Mouse (Mus musculus) embryo, embryonic 11 days (tissue): ENCODE measurements around the gene Ina.
"Not testable (repeated sequence)": the region's sequence is repeated elsewhere in the genome, so short reads cannot be mapped to it uniquely, and the experiment has no call there.

Experiments
- DNase-seq: peaks from one replicate; pipeline ENCODE4 v3.0.0-alpha.2; 2015

The Ina gene

DNA sequence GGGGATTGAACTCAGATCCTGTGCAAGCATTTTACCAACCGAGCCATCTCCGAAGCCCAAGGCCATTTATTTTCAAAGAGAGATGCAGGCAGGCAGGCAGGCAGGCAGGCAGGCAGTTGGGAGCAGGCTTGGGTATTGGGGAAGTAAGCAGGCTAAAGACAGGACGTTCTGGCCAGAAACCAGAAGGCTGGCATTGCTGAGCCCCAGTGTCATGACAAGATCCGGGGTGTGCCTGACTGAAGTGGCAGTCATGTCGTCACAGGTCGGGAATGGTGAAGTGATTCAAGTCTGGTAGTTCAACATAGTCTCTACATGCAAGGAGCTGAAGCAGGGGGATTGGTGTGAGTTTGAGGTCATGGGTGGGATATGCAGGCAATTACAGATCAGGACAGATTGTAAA lies 26.9 kb upstream of the Ina start:
- no peak for DNase-seq

DNA sequence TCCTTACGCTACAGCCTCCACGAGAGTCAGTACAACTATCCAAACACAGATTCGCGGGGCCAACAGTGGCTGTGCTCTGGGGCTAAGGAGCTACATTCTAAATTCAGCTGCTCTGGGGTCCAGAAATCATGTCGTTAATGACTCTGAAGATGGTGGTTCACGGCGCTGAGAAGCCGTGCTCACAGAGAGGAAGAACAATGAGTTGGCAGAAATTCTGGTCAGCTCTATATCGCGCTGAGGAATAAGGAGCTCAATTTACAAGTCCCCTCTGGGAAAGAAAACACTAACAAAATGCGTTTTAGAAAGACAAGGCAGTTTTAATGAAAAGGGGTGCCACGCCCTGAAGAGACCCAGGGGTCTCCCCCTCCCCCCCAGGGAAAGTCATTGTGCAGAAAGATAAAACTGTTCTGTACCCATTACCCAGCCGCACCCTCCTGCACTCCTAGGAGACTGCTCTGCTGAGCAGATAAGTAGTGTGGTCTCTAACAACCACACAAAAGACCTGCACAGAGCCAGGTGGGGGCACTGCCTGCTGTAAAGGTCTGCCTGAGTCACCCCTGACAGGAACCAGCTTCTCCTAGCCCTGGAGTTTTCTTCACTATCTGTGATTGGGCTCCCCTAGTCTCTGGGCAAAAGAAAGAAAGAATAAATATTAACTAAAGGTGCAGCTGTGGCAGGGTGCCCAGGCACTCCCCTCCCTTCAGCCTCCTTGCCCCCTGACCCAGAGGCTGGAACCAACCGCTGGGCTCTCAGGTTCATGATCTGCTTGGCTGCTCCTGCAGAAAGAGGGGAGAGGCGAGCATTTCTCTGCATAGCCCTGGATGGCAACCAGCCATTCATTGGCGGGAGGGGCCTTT lies 26.0 kb upstream of the Ina start:
- peak; percentile 16 for DNase-seq

DNA sequence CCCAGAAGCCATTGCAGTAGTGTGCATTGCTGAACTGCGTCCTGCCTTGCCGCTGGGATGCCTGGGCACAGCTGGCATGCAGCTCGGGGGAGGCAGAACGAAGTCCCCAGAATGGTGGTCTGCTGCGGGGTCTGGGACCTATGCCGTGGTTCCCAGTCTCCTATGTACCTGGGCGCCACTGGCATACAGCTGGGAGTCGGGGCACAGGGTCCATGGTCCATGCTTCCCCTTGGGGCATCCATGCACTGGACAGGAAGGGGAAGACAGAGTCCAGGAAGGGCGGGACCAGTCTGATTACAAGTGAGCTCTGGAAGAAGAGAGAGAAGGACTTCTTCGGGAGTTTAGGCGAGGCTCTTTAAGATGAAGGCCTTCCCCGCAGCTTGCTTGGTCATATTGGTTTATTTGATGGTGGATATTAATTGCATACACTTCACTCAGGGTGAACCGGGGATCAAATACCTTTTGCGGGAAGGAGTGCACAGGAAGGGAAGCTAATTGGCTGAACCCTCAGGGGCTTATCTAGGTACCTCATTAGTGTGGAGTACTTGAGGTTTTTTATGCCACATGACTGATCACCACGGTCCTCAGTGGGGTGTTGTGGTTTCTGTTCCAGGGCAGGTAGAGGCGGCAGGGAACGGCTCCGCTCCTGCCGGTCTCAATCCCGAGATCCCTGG lies 24.9 kb upstream of the Ina start:
- DNase-seq: no peak

DNA sequence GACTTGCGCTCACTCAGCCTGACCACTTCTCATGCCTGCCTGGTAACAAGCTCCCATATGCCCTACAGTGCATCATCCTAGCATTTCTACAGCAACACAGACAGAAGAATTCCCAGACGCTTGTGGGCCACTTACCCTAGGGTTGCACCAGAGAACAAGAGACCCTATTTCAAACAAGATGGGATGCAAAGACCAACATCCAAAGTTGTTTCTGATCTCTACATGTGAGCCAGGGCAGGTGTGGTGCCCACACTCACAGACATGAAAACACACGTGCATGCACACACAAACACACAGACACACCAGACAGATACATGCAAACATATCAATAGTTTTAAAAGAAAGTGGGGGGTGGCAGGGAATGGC lies 24.4 kb upstream of the Ina start:
- DNase-seq: no peak

DNA sequence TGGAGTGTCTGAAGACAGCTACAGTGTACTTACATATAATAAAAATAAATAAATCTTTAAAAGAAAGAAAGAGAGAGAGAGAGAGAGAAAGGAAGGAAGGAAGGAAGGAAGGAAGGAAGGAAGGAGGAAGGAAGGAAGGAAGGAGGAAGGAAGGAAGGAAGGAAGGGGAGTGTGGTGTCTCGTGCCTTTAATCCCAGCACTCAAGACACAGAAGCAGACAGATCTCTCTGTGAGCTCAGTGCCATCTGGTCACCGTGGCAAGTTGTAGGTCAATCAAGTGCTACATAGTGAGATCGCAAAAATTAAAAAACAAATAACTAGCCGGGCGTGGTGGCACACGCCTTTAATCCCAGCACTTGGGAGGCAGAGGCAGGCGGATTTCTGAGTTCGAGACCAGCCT lies 23.9 kb upstream of the Ina start:
- DNase-seq: not testable (repeated sequence)

DNA sequence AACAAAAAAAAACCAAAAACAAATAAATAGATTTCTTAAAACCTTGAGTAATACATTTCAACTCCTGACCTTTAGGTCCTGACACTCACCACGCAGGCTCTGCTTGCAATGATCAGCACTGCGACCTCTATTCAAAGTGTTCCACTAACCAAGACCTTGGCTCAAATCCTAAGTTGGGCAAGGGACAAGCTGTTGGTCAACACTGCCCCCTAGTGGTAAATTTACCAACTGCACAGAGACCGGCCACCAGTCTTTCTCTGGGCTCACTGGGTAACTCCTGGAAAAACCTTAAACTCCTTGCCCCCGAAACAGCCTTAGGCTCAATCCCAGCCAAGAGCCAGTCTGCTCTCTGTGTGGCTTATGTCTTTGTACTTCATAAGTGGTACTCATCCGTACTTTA lies 23.4 kb upstream of the Ina start:
- DNase-seq: peak; percentile 83

DNA sequence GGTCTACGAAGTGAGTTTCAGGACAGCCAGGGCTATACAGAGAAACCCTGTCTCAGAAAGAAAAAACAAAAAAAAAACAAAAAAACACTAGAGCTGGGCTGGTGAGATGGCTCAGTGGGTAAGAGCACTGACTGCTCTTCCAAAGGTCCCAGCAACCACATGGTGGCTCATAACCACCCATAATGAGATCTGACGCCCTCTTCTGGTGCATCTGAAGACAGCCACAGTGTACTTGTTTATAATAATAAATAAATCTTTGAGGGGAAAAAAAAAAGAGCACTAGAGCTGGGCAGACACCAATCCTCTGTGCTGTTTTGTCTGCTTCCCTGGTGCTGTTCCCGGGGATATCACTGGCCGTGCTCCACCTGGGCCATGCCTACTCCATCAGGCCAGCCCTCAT lies 22.2 kb upstream of the Ina start:
- DNase-seq: not testable (repeated sequence)

DNA sequence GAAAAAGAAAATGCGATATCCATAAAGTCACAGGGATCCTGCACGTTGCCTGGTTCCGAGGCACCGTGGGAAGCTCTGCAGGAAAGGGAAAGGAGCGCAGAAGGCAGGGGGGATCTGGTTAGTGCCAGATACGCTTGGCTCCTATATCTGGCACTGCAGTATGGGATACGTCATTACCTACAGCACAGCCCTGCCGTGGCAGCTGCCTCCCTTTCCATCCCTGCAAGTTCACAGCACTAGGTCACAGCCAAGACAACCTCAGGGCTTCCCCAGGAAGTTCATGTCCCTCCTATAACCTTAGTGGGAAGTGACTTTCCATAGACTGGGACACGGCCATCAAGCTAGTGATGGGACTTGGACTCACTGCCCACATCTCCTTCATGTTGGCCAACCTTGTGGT lies 18.4 kb upstream of the Ina start:
- DNase-seq: no peak

DNA sequence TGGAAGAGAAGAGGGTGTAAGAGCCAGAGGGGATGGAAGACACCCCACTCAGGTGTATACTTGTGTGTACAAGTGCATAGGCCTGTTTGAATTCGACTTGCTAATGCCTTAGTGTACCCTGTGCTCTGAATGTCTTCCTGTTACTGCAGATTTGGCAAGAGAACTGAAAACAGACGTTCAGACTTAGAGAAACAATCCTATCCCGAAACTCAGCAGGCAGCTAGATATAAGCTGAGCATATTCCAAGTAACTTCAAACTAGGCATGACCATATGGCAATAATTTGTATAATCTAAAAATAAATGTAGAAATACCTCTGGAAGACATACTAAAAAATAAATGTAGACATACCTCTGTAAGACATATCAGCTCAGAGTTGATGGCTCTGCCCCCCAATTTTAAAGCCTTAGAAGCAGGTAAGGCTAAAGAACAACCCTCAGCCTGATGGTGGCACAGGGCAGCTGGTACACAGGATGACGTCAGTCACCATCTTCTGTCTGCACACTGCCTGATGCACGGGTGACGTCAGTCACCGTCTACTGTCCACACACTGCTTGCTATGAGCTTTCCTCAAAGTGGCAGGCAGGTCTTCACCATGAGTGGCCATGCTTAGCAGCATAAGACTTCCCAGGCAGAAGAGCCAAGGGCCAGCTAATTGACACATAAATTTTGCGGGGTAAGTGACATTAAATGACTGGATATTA lies 16.2 kb upstream of the Ina start:
- DNase-seq: no peak

DNA sequence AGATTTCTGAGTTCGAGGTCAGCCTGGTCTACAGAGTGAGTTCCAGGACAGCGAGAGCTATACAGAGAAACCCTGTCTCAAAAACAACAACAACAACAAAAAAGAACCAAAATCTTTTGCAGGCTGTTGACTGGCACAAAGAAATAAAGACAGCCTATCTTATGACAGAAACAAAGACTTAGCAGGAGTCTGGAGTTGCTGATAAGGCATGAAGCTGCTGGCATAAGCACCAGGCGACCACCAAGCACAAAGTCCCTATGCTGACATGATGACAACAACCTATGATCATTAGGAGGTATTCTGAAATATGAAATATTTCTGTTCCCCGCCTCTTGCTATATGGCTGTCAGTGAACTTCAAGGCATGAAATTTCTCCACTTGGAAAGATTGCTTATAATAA lies 15.5 kb upstream of the Ina start:
- DNase-seq: no peak

DNA sequence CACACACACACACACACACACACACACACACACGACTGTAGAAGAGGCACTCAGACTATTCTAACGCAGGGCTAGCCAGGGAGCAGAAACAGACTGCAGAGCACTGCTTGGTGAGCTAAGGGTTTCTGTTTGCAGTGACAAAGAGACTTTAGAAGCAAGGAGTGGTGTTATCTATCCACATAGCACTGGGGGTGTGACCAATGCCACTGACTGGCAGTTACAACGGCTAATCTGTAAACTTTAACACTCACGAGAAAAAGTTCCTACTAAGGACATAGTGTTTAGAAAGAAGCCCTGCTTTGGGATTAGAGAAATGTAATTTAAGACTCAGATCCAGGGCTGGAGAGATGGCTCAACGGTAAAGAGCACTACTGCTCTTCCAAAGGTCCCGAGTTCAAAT lies 14.7 kb upstream of the Ina start:
- DNase-seq: no peak

DNA sequence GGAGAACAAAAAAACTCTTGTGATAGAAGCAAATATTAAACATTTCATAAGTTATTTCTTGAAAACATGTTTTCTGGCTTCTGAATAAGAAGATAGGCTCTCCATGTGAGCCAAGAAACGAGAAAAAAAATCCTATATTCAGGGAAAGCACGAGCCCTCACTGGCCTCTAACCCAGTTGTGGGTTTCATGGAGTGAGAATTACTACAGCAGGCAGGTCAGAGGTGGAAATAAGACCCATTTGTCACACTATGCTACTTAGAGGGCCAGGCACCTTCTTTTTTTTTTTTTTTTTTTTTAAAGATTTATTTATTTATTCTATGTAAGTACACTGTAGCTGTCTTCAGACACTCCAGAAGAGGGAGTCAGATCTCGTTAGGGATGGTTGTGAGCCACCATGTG lies 14.1 kb upstream of the Ina start:
- not testable (repeated sequence) for DNase-seq

DNA sequence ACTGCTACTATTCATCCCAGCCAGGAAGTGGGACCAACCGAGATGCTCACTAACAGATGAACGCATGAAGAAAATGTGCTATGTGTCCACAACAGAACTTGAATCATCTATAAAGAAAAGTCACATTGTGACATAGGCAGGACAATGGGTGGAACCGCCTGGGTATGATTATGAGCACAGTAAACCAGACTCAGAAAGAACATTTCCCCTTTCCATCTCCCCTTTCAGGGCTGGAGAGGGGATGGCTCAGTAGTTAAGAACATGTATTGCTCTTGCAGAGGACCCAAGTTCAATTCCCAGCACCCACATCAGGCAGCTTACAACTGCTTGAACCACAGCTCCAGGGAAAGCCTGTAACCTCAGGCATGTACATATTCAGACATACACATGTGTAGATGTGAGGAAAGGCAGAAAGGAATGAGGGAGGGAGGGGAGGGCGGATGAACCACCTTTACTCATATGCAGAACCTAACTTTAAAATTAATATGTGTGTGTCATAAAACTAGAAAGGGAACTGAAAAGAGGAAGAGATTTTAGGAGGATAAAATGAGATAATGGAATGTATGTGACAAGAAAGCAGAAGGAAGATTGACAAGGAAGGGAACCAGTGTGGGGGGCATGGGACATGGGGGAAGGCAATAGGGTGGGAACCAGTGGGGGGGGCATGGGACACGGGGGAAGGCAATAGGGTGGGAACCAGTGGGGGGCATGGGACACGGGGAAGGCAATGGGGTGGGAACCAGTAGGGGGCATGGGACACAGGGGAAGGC lies 10.6 kb upstream of the Ina start:
- DNase-seq: no peak

DNA sequence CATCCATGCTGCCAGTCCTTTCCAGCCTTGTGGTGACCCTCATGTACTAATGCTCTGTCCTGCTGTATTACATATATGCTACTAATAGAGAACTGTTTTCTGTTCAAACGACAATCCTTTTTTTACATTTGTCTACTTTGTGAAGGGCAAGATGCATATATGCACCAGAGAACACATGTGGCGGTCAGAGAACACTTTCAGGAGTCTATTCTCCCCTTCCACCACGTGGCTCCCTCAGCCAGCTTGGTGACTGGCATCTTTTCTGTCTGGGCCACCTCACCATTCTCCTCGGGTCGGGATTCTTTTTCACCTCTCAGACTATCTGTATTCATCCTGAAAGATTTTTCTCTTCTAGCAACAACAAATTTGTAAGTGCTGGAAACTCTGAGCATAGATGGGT lies 8.6 kb upstream of the Ina start:
- DNase-seq: no peak

DNA sequence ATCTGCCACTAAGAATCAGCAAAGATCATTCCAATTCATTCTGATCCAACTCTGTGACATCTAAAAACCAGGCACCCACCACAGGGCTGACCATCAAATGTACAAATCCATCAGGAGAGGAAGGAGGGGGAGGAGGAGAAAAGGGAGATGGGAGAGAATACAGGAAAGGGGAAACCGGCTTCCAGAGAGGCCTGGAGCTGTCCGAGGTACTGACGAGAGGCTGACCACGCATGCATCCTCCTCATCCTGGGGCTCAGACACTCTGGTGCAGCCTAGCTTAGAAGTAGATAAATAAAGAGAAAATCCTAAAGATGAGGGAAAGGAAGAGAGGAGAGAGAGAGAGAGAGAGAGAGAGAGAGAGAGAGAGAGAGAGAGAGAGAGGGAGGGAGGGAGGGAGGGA lies 8.2 kb upstream of the Ina start:
- DNase-seq: peak; percentile 77

DNA sequence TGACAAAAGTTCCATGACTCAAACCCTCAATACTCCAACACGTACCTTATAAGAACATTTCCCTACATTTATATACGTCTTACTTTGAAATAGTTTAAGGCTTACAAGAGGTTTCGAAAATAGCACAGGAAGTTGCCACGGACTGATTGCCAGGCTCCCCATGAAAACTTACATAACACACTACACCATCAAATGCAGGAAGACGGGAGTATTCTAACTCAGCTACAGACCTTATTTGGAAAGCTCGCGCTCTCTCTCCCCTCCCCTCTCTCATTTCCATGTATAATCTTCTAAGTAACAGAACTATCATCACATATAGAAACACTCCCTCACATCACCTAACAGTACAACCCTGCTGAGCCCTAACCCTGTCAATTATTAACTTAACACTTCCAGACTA lies 5.1 kb upstream of the Ina start:
- DNase-seq: no peak

DNA sequence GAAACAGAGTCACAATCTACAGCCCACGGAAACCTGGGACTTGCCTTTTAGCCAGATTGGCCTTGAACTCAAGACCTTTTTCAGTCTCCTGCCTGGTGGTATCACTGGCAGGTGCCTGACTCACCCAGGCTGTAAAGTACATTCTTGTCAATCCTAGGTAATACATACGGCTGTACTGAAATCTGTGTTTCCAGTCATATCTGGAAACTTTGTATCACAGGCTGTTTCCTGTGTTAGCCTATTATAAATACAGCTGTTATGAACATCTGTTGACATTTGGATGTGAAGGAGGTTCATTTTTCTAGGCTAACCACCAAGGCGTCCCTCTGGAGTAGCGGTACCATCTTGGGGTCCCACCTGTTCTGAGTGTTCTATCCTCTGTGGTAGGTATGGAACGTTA lies 4.6 kb upstream of the Ina start:
- DNase-seq: no peak

DNA sequence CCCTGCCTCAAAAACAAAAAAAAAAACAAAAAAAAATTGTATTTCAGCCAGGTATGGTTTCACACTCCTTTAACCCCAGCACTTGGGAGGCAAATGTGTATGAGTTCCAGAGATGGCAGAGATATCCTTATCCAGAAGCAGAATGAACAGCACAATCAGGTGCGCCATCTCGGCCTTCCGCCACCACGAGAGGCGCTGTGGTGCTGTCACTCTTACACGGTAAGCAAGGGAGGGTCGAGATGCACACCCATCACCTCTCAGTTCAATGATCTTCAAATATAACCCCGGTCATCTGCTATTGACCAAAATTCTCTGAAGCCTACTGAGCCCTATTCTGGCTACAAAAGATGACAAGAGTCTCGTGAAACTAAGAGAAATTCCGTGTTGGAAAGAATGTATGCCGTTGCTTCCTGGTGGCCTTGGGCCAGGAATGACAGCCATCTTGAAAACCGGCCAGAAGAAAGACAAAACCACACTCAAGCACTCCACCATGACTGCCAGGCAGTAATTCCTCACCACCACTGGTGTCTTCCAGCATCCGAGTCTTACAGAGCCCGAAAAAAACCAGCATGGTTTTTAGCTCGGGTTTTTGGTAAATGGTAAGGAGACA lies 1.9 kb upstream of the Ina start:
- no peak for DNase-seq

DNA sequence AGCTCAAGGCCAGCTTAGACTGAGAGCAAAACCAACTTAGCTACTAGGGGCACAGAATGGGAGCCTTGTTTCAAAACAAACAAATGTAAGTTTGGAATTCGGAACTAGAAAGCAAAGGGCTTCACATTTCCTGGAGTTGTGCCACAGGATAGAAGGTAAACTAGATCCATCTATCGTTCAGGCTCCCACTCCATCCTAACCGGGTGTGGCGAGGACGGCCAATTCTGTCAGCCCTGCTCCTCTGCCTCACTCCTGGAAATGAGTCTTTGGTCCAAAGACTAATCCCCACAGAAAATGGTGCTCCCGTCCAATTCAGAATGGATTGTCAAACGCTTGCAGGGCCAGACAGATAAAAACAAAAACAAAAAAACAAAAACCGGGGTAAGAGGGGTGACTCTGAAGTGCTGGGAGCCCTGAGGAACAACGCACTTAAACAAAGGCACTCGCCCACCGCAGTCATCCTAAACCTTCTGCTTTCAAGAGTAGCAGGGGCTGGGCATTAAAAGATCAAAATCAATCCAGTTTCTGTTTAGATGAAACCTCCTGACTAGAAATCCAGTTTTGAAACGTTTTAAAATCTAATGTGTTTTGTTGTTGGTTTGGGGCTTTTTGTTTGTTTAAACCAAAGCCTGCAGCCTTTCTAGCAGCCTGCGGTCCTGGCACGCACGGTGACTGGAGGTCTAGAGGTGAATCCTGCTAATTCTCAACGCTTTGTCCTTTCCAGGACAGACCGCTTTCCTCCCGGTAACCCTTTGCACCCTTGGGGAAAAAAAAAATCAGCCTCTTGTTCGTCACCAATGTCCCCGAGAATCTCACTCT lies 949 bp upstream of the Ina start:
- no peak for DNase-seq

DNA sequence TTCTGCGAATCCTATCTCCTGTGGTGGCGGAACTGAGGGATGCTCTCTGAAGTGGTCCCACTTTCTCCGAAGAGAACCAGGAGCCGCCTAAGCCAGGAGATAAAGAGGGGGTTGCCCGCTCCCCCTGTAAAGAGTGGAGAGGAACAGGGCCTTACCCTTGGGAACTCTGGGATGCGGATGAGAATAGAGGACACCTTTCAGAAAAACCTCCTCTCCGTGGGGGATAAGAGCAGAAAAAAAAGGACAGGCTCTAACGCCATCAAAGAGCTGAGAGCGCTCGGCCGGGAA lies 395 bp upstream of the Ina start:
- no peak for DNase-seq

DNA sequence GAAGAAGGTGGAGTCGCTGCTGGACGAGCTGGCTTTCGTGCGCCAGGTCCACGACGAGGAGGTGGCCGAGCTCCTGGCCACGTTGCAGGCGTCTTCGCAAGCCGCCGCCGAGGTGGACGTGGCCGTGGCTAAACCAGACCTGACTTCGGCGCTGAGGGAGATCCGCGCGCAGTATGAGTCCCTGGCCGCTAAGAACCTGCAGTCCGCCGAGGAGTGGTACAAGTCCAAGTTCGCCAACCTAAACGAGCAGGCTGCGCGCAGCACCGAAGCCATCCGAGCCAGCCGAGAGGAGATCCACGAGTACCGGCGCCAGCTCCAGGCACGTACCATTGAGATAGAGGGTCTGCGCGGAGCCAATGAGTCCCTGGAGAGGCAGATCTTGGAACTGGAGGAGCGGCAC lies 898 bp downstream of the Ina start:
- DNase-seq: no peak

DNA sequence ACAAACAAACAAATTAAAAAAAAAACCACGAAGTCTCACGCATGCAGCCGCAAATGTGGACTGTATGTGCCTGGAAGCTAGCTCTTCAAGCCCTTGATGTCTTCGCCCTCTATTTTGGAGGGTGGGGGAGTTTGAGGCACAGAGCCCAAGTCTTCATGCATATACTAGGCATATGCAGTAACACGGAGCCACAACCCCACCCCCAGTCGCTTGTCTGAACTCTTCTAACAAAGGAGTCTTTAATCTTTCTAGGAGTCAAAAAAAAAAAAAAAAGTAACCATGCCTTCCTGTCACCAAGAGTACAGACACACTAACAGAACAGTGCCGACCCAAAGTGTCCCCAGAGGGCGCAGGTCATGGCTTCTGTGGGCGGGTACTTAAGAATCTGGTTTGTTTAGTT lies 1.5 kb downstream of the Ina start:
- no peak for DNase-seq
